Mouse (Mus musculus) forebrain, embryonic 13.5 days (tissue): ENCODE measurements at regions not wholly inside any gene's neighbourhood (a gene's known extent, or its start where the extent isn't known, plus 50 kb on each side); places are given as distances from the start of the nearest gene placed in this dataset.
"Not testable (repeated sequence)": the region's sequence is repeated elsewhere in the genome, so short reads cannot be mapped to it uniquely, and the experiment has no call there.

Source experiments
- ATAC-seq: fragments of 200-750 bp; cut with Nextera tagmentation; 2 replicates; pipeline ENCODE4 v1.8.0; 2017
- H3K27ac ChIP-seq: fragments of 300-500 bp; sonication (generic); 2 replicates; pipeline ENCODE4 v1.5.1; 2015; ENCODE audit warnings: inconsistent platforms, mild to moderate bottlenecking, moderate library complexity
- H3K27me3 ChIP-seq: fragments of 300-500 bp; sonication (generic); 2 replicates; pipeline ENCODE4 v1.6.1; 2015; ENCODE audit warnings: mild to moderate bottlenecking, inconsistent platforms
- H3K36me3 ChIP-seq: fragments of 300-500 bp; sonication (generic); 2 replicates; pipeline ENCODE4 v1.6.1; 2015; ENCODE audit warnings: mild to moderate bottlenecking, inconsistent platforms; ENCODE audit not compliant: poor library complexity, severe bottlenecking
- H3K4me1 ChIP-seq: fragments of 300-500 bp; sonication (generic); 2 replicates; pipeline ENCODE4 v1.6.1; 2015; ENCODE audit warnings: inconsistent platforms
- H3K4me2 ChIP-seq: fragments of 300-500 bp; sonication (generic); 2 replicates; pipeline ENCODE4 v1.6.1; 2015; ENCODE audit warnings: inconsistent platforms, mild to moderate bottlenecking, moderate library complexity
- H3K4me3 ChIP-seq: fragments of 300-500 bp; sonication (generic); 2 replicates; pipeline ENCODE4 v1.5.1; 2015; ENCODE audit warnings: mild to moderate bottlenecking, inconsistent platforms
- H3K9ac ChIP-seq: fragments of 300-500 bp; sonication (generic); 2 replicates; pipeline ENCODE4 v1.6.1; 2015; ENCODE audit warnings: mild to moderate bottlenecking, inconsistent platforms
- H3K9me3 ChIP-seq: fragments of 300-500 bp; sonication (generic); replicated peaks from 2 replicates; pipeline ENCODE4 v1.6.1; 2016; ENCODE audit warnings: inconsistent platforms
- WGBS: fragments of 180-500 bp; shearing (Covaris S2); methylation state at CpG from one replicate; pipeline ENCODE4 v1.1.7; 2015; 5-methylcytosine and 5-hydroxymethylcytosine counted together

GRCm38 (mm10) chr6:16765354-16765753 is 132.9 kb downstream of the Tfec start:
- Histone ChIP-seq H3K4me1 (no peaks in the 10 kb centered on the region), H3K9ac (no peak overlapping the region), H3K4me2 (no peak overlapping the region), H3K36me3 (no peaks in the 10 kb centered on the region), H3K27ac (no peak overlapping the region), H3K27me3 (no peaks in the 10 kb centered on the region), H3K9me3 (no peaks in the 10 kb centered on the region), H3K4me3 (no peak overlapping the region)
- no peak for ATAC-seq
- WGBS: 82% methylated on average over 4 of the region's 4 CpGs

- H3K27ac ChIP-seq: no peak overlapping the region
Observed at GRCm38 (mm10) chr6:16764707-16765106, 133.5 kb downstream of the Tfec start.

GRCm38 (mm10) chr6:16755044-16755443 is 143.2 kb downstream of the Tfec start:
- WGBS: 80% methylated on average over 1 of the region's 1 CpGs
- ATAC-seq, H3K4me1 ChIP-seq, H3K9ac ChIP-seq, H3K4me2 ChIP-seq, H3K9me3 ChIP-seq, H3K4me3 ChIP-seq, H3K27ac ChIP-seq, H3K36me3 ChIP-seq, H3K27me3 ChIP-seq: not testable (repeated sequence)

More at GRCm38 (mm10) chr6:16764707-16765106, 133.5 kb downstream of the Tfec start:
- H3K4me3 ChIP-seq: no peak overlapping the region
- no peak for ATAC-seq
- no peaks in the 10 kb centered on the region for H3K36me3 ChIP-seq
- WGBS: 83% methylated on average over 5 of the region's 5 CpGs
- H3K4me1 ChIP-seq: no peaks in the 10 kb centered on the region
- no peaks in the 10 kb centered on the region for H3K9me3 ChIP-seq
- H3K4me2 ChIP-seq: no peak overlapping the region
- H3K9ac ChIP-seq: no peak overlapping the region
- no peaks in the 10 kb centered on the region for H3K27me3 ChIP-seq

GRCm38 (mm10) chr6:16733184-16733583 is 165.1 kb downstream of the Tfec start:
- no peaks in the 10 kb centered on the region for H3K9me3 ChIP-seq
- H3K4me2 ChIP-seq: no peak overlapping the region
- H3K27ac ChIP-seq: no peak overlapping the region
- ATAC-seq: no peak
- 64% methylated on average over 7 of the region's 7 CpGs for WGBS
- peaks cover 6% of the 10 kb centered on the region for H3K4me1 ChIP-seq
- H3K4me3 ChIP-seq: no peak overlapping the region
- H3K27me3 ChIP-seq: no peaks in the 10 kb centered on the region
- no peaks in the 10 kb centered on the region for H3K36me3 ChIP-seq
- no peak overlapping the region for H3K9ac ChIP-seq

- Histone ChIP-seq H3K4me1 (peaks cover 11% of the 10 kb centered on the region), H3K36me3 (no peaks in the 10 kb centered on the region), H3K27me3 (no peaks in the 10 kb centered on the region), H3K27ac (no peak overlapping the region), H3K4me3 (no peak overlapping the region), H3K9me3 (no peaks in the 10 kb centered on the region), H3K9ac (no peak overlapping the region), H3K4me2 (no peak overlapping the region)
- 86% methylated on average over 3 of the region's 3 CpGs for WGBS
- ATAC-seq: no peak
Observed at GRCm38 (mm10) chr6:16732095-16732494, 166.1 kb downstream of the Tfec start.

GRCm38 (mm10) chr6:16727256-16727890 is 170.9 kb downstream of the Tfec start:
- H3K9ac ChIP-seq: no peak overlapping the region
- peak overlapping the region; percentile 43 for H3K4me2 ChIP-seq
- no peaks in the 10 kb centered on the region for H3K9me3 ChIP-seq
- H3K36me3 ChIP-seq: no peaks in the 10 kb centered on the region
- H3K4me1 ChIP-seq: peaks cover 16% of the 10 kb centered on the region
- peak; percentile 95 for ATAC-seq
- no peaks in the 10 kb centered on the region for H3K27me3 ChIP-seq
- peak overlapping the region; percentile 15; the same call in 1 of the 2 replicates for H3K4me3 ChIP-seq
- 2% methylated on average over 13 of the region's 13 CpGs for WGBS
- H3K27ac ChIP-seq: no peak overlapping the region

- Histone ChIP-seq H3K9me3 (no peaks in the 10 kb centered on the region), H3K9ac (no peak overlapping the region), H3K4me1 (peaks cover 10% of the 10 kb centered on the region), H3K4me3 (no peak overlapping the region), H3K27ac (no peak overlapping the region), H3K4me2 (no peak overlapping the region), H3K36me3 (no peaks in the 10 kb centered on the region), H3K27me3 (no peaks in the 10 kb centered on the region)
- no peak for ATAC-seq
- 87% methylated on average over 2 of the region's 2 CpGs for WGBS
Observed at GRCm38 (mm10) chr6:16725256-16725655, 173.0 kb downstream of the Tfec start.

GRCm38 (mm10) chr6:16704496-16704895 is 193.7 kb downstream of the Tfec start:
- Histone ChIP-seq H3K9ac (no peak overlapping the region), H3K9me3 (no peaks in the 10 kb centered on the region), H3K4me2 (no peak overlapping the region), H3K4me1 (no peaks in the 10 kb centered on the region), H3K4me3 (no peak overlapping the region), H3K27me3 (no peaks in the 10 kb centered on the region), H3K27ac (no peak overlapping the region), H3K36me3 (no peaks in the 10 kb centered on the region)
- 85% methylated on average over 4 of the region's 4 CpGs for WGBS
- ATAC-seq: peak; percentile 62; the same call in 1 of the 2 replicates

GRCm38 (mm10) chr6:16703412-16703746 is 194.9 kb downstream of the Tfec start:
- 87% methylated on average over 3 of the region's 3 CpGs for WGBS
- Histone ChIP-seq H3K36me3 (no peaks in the 10 kb centered on the region), H3K4me3 (no peak overlapping the region), H3K9ac (no peak overlapping the region), H3K27ac (no peak overlapping the region), H3K27me3 (no peaks in the 10 kb centered on the region), H3K9me3 (no peaks in the 10 kb centered on the region), H3K4me2 (no peak overlapping the region), H3K4me1 (no peaks in the 10 kb centered on the region)
- no peak for ATAC-seq

- Histone ChIP-seq H3K9me3 (no peaks in the 10 kb centered on the region), H3K4me1 (no peaks in the 10 kb centered on the region), H3K4me2 (no peak overlapping the region), H3K27ac (no peak overlapping the region), H3K36me3 (no peaks in the 10 kb centered on the region), H3K9ac (no peak overlapping the region), H3K4me3 (no peak overlapping the region), H3K27me3 (no peaks in the 10 kb centered on the region)
- WGBS: 74% methylated on average over 7 of the region's 7 CpGs
- peak; percentile 52; the same call in 1 of the 2 replicates for ATAC-seq
Observed at GRCm38 (mm10) chr6:16702706-16703411, 195.4 kb downstream of the Tfec start.

GRCm38 (mm10) chr6:16697285-16697684 is 201.0 kb downstream of the Tfec start:
- ATAC-seq: no peak
- H3K4me3 ChIP-seq: no peak overlapping the region
- no peaks in the 10 kb centered on the region for H3K36me3 ChIP-seq
- H3K4me2 ChIP-seq: no peak overlapping the region
- no peaks in the 10 kb centered on the region for H3K27me3 ChIP-seq
- 20% methylated on average over 4 of the region's 4 CpGs for WGBS
- H3K9ac ChIP-seq: no peak overlapping the region
- no peak overlapping the region for H3K27ac ChIP-seq
- no peaks in the 10 kb centered on the region for H3K9me3 ChIP-seq
- H3K4me1 ChIP-seq: 0 out of 2 replicates have a peak, but pooled peaks cover 3% of the 10 kb centered on the region

- Histone ChIP-seq H3K4me2 (no peak overlapping the region), H3K9ac (no peak overlapping the region), H3K4me1 (no peaks in the 10 kb centered on the region), H3K4me3 (no peak overlapping the region), H3K36me3 (no peaks in the 10 kb centered on the region), H3K27ac (no peak overlapping the region), H3K27me3 (no peaks in the 10 kb centered on the region), H3K9me3 (no peaks in the 10 kb centered on the region)
- peak; percentile 59; the same call in 1 of the 2 replicates for ATAC-seq
- 2% methylated on average over 2 of the region's 2 CpGs for WGBS
Observed at GRCm38 (mm10) chr6:16668004-16668403, 230.2 kb downstream of the Tfec start.

- Histone ChIP-seq H3K4me1 (no peaks in the 10 kb centered on the region), H3K9ac (no peak overlapping the region), H3K27me3 (no peaks in the 10 kb centered on the region), H3K4me3 (no peak overlapping the region), H3K4me2 (no peak overlapping the region), H3K27ac (no peak overlapping the region), H3K36me3 (no peaks in the 10 kb centered on the region), H3K9me3 (no peaks in the 10 kb centered on the region)
- 52% methylated on average over 6 of the region's 6 CpGs for WGBS
- ATAC-seq: no peak
Observed at GRCm38 (mm10) chr6:16667241-16667640, 231.0 kb downstream of the Tfec start.
